Mouse (Mus musculus): ENCODE data around the gene Bco2. TPM values are rescaled to one million over a fixed set of nuclear protein-coding genes. Genes with fewer than 3 reads are reported as not detected.

The Bco2 gene
- polyA plus RNA-seq, 1 experiment from 2014 or later = 0.10 TPM

DNA sequence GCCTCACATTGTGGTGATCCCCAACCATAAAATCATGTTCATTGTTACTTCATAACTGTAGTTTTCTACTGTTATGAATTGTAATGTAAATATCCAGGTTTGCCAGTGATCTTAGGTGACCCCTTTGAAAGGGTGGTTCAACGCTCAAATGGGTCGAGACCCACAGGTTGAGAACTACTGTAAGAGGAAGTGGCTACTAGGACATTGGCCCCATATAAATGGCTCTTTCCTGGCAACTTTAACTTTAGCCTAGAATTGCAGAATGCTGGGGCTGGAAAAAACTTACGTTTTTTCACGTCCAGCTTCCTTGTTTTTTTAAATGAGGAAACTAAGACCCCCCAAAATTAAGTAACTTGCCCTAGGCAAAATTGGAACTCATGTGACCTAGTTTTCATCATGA, 12.4 kb upstream of the Bco2 start:
- Histone ChIP-seq H3K9ac (ENCODE audit: low read depth, low read length) (no peak overlapping the region), H3K4me3 (ENCODE audit: low read depth, low read length) (no peak overlapping the region), H3K36me3 (ENCODE audit: control insufficient read depth, insufficient read depth, low read length) (no peaks in the 10 kb centered on the region), H3K4me2 (no peak overlapping the region), H3K27ac (ENCODE audit: low read depth, low read length) (no peak overlapping the region), H3K9me3 (replicated peaks; ENCODE audit: control insufficient read depth, low read length) (no peaks in the 10 kb centered on the region), H3K4me1 (ENCODE audit: control insufficient read depth, insufficient read depth, low read length) (no peaks in the 10 kb centered on the region), H3K27me3 (ENCODE audit: control insufficient read depth, insufficient read depth, low read length) (no peaks in the 10 kb centered on the region)
- ATAC-seq (replicated peaks; ENCODE audit: insufficient number of reproducible peaks, low FRiP score, low TSS enrichment) = no peak
- 77% methylated on average over 4 of the region's 4 CpGs for WGBS (ENCODE audit: insufficient replicate concordance)

DNA sequence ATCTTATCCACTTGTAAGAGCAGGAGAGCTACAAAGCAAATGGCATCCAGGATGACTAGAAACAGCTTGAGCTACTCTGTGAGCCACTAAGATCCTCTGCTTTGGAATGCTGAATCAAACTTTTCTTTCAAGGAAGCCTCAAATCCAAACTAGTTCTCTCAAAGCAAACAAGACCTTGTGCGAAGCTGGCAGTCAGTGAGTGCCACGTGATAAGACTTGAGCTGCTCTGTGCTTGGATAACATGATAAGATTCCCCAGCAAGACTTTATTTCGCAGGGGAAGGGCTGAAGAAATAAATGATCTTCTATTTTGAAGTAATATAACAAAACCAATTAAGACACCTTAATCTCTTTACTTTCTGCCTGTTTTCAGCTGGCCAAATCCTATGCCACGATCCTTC, 11.0 kb upstream of the Bco2 start:
- no peaks in the 10 kb centered on the region for H3K9me3 ChIP-seq (replicated peaks; ENCODE audit: control insufficient read depth, low read length)
- no peak for ATAC-seq (replicated peaks; ENCODE audit: insufficient number of reproducible peaks, low FRiP score, low TSS enrichment)
- no peak overlapping the region for H3K4me2 ChIP-seq
- H3K36me3 ChIP-seq (ENCODE audit: control insufficient read depth, insufficient read depth, low read length) = no peaks in the 10 kb centered on the region
- H3K27ac ChIP-seq (ENCODE audit: low read depth, low read length) = no peak overlapping the region
- H3K9ac ChIP-seq (ENCODE audit: low read depth, low read length) = no peak overlapping the region
- no peak overlapping the region for H3K4me3 ChIP-seq (ENCODE audit: low read depth, low read length)
- 30% methylated on average over 4 of the region's 4 CpGs for WGBS (ENCODE audit: insufficient replicate concordance)
- no peaks in the 10 kb centered on the region for H3K27me3 ChIP-seq (ENCODE audit: control insufficient read depth, insufficient read depth, low read length)
- H3K4me1 ChIP-seq (ENCODE audit: control insufficient read depth, insufficient read depth, low read length) = no peaks in the 10 kb centered on the region

DNA sequence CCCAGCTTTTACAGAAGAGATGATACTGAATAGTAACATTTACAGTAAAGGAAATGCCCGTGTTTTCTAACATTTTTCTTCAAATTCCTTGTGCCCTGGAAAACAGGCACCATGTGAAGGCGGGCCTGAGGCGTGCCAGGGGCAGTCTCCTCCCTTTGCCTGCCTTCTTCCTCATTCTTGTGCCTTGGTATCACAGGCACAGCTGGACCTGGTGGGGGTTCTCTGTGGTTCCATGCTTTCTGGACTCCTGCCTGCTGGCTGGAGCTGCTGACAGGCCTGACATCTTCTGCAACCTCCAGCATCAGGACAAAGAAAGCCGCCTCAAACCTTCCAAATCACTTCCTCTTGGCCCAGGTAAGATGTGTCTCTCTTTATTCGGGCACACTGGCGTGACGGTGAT, 10.2 kb upstream of the Bco2 start:
- Histone ChIP-seq H3K27ac (ENCODE audit: low read depth, low read length) (no peak overlapping the region), H3K9ac (ENCODE audit: low read depth, low read length) (no peak overlapping the region), H3K36me3 (ENCODE audit: control insufficient read depth, insufficient read depth, low read length) (no peaks in the 10 kb centered on the region), H3K27me3 (ENCODE audit: control insufficient read depth, insufficient read depth, low read length) (no peaks in the 10 kb centered on the region), H3K4me3 (ENCODE audit: low read depth, low read length) (no peak overlapping the region), H3K9me3 (replicated peaks; ENCODE audit: control insufficient read depth, low read length) (no peaks in the 10 kb centered on the region), H3K4me1 (ENCODE audit: control insufficient read depth, insufficient read depth, low read length) (no peaks in the 10 kb centered on the region), H3K4me2 (no peak overlapping the region)
- 74% methylated on average over 7 of the region's 7 CpGs for WGBS (ENCODE audit: insufficient replicate concordance)
- ATAC-seq (replicated peaks; ENCODE audit: insufficient number of reproducible peaks, low FRiP score, low TSS enrichment) = no peak

DNA sequence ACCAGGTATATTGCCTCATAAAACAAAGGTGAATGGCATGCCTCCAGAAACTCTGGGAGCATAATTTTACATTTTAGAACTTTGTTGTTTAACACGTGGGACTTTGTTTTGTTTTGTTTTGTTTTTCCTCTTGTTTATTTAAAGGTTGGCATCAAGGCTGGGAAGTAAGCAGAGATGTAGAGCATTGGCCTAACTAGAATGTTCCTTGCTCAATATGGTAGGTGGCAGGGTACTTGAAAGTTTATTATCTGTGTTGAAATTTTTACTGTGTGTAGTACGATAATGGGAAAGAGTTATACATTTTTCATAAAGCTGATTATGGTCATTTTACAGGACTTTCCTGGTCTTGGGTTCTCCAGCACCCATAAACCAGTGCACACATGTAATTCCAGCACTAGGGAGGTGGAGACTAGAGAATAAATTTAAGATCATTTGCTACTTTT, 7.0 kb upstream of the Bco2 start:
- no peak overlapping the region for H3K27ac ChIP-seq (ENCODE audit: low read depth, low read length)
- no peaks in the 10 kb centered on the region for H3K9me3 ChIP-seq (replicated peaks; ENCODE audit: control insufficient read depth, low read length)
- H3K36me3 ChIP-seq (ENCODE audit: control insufficient read depth, insufficient read depth, low read length) = no peaks in the 10 kb centered on the region
- 73% methylated on average over 2 of the region's 2 CpGs for WGBS (ENCODE audit: insufficient replicate concordance)
- H3K4me2 ChIP-seq = no peak overlapping the region
- ATAC-seq (replicated peaks; ENCODE audit: insufficient number of reproducible peaks, low FRiP score, low TSS enrichment) = no peak
- H3K9ac ChIP-seq (ENCODE audit: low read depth, low read length) = no peak overlapping the region
- H3K4me1 ChIP-seq (ENCODE audit: control insufficient read depth, insufficient read depth, low read length) = no peaks in the 10 kb centered on the region
- H3K4me3 ChIP-seq (ENCODE audit: low read depth, low read length) = no peak overlapping the region
- no peaks in the 10 kb centered on the region; the same call in 1 of the 2 replicates for H3K27me3 ChIP-seq (ENCODE audit: control insufficient read depth, insufficient read depth, low read length)

DNA sequence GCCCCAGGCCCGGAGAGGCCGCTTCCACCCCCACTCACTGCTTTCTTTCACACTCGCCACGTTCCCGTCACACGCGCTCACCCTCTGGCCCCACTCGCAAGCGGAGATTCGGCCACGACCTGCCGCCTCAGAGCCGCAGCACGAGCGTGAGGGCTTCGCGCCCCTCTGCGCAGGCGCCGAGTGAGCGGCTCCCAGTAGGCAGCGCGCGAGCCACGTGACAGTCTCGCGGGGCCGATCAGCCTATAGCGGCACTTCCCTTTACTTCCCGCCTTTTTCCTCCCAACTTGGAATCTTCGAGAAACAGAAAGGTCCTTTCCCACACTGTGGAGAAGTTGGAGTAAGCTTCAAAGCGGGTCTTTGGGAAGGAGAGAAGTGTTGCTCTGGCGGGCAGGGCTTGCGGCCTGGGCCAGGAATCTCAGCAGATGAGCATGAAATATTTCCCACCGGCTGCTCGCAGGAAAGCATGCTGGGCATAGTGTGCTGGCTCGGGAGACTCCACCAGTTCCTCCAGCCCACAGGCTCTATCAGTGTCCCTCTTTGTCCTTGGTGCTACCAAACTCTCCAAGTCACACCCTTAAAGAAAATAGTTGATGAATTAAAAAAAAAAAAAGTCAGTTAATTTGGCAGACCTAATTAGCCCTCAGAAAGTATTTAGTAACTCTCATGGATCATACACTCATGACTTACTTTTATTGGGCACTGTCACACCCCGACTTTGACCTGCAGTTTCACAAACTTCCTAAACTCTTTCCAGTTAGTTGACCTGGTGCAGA, 6.3 kb upstream of the Bco2 start, which contains the start of gene Tex12:
Gene Tex12, minus strand, starts transcription at position 181 of the 773 bp plus-strand sequence.
- no peak for ATAC-seq (replicated peaks; ENCODE audit: insufficient number of reproducible peaks, low FRiP score, low TSS enrichment)
- H3K9ac ChIP-seq (ENCODE audit: low read depth, low read length) = no peak within 1 kb of the TSS
- H3K9me3 ChIP-seq (replicated peaks; ENCODE audit: control insufficient read depth, low read length) = no peaks in the 10 kb centered on the region
- H3K27ac ChIP-seq (ENCODE audit: low read depth, low read length) = no peak within 1 kb of the TSS
- WGBS (ENCODE audit: insufficient replicate concordance) = 75% methylated on average over 38 of the region's 38 CpGs
- H3K4me3 ChIP-seq (ENCODE audit: low read depth, low read length) = no peak within 1 kb of the TSS
- H3K4me1 ChIP-seq (ENCODE audit: control insufficient read depth, insufficient read depth, low read length) = no peaks in the 10 kb centered on the region
- H3K36me3 ChIP-seq (ENCODE audit: control insufficient read depth, insufficient read depth, low read length) = no peaks in the 10 kb centered on the region
- H3K27me3 ChIP-seq (ENCODE audit: control insufficient read depth, insufficient read depth, low read length) = no peaks in the 10 kb centered on the region; the same call in 1 of the 2 replicates
- no peak within 1 kb of the TSS for H3K4me2 ChIP-seq

DNA sequence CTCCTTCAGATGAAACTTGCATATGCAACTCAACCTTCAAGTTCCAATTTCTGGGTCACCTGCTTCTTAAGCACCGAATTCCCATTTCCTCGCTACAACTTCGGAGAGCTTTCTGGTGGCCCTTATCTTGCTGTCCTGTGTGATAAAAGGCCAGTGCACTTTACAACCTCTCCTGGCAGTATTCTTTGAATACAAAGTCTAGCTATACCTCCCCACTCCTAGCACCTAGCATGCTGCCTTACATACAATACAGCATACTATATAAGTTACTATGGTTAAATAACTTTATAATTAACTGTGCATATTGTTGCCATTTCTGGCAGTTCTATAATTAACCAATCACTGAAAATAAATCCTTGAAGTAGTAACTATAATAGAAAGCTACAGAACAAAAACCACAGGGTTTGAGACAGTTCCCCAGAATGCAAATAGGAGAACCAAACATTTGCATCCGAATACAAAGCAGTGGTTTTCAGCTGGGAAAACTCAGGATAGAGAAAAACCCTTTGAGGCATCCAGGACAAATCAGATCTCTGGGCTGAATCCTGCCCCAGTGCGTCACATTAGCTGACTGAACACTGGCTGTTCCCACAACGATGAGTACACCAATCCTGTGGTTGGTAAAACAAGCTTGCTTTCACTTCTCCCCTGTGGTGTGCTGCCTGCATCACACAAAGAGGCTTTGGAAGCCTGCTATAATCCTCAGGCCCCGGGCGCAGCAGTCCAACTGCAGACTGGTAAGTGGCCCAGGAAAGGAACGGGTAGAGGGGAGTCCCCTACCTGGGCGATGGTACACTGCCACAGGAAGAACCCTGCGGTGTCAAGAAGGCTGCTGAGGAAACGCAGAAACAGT, 514 bp downstream of the Bco2 start, which contains the start of gene Il18:
Gene Il18, plus strand, starts transcription at position 587 of the 853 bp plus-strand sequence.
- no peak within 1 kb of the TSS for H3K9ac ChIP-seq (ENCODE audit: low read depth, low read length)
- 24% methylated on average over 12 of the region's 12 CpGs for WGBS (ENCODE audit: insufficient replicate concordance)
- H3K27ac ChIP-seq (ENCODE audit: low read depth, low read length) = no peak within 1 kb of the TSS; the same call in 1 of the 2 replicates
- H3K27me3 ChIP-seq (ENCODE audit: control insufficient read depth, insufficient read depth, low read length) = no peaks in the 10 kb centered on the region; the same call in 1 of the 2 replicates
- no peaks in the 10 kb centered on the region for H3K9me3 ChIP-seq (replicated peaks; ENCODE audit: control insufficient read depth, low read length)
- peak within 1 kb of the TSS; percentile 42 for H3K4me2 ChIP-seq
- H3K4me1 ChIP-seq (ENCODE audit: control insufficient read depth, insufficient read depth, low read length) = no peaks in the 10 kb centered on the region
- no peak for ATAC-seq (replicated peaks; ENCODE audit: insufficient number of reproducible peaks, low FRiP score, low TSS enrichment)
- no peaks in the 10 kb centered on the region for H3K36me3 ChIP-seq (ENCODE audit: control insufficient read depth, insufficient read depth, low read length)
- no peak within 1 kb of the TSS for H3K4me3 ChIP-seq (ENCODE audit: low read depth, low read length)

DNA sequence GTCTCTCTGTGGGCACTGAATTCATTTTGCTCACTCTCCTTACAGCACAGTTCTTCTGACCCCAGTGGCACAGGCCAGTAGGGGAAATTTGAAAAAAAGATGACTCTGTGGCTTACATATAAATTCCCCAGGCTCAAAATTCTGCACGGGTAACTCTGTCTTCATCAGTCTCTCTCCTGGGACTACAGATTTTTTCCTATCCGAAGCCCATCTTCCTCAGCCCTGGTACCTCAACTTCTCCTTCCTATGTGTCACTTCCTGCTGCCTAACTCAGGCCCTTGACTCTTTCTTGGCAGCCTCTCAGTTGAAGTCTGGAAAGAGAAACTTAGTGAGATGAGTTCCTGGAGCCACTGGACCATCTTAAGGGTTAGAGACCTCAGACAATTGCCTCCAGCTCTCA, 1.4 kb downstream of the Bco2 start:
- WGBS (ENCODE audit: insufficient replicate concordance) = 60% methylated on average over 2 of the region's 2 CpGs
- no peak for ATAC-seq (replicated peaks; ENCODE audit: insufficient number of reproducible peaks, low FRiP score, low TSS enrichment)
- Histone ChIP-seq H3K27ac (ENCODE audit: low read depth, low read length) (no peak overlapping the region), H3K4me2 (no peak overlapping the region), H3K36me3 (ENCODE audit: control insufficient read depth, insufficient read depth, low read length) (no peaks in the 10 kb centered on the region), H3K9ac (ENCODE audit: low read depth, low read length) (no peak overlapping the region), H3K27me3 (ENCODE audit: control insufficient read depth, insufficient read depth, low read length) (no peaks in the 10 kb centered on the region), H3K4me1 (ENCODE audit: control insufficient read depth, insufficient read depth, low read length) (no peaks in the 10 kb centered on the region), H3K9me3 (replicated peaks; ENCODE audit: control insufficient read depth, low read length) (no peaks in the 10 kb centered on the region), H3K4me3 (ENCODE audit: low read depth, low read length) (no peak overlapping the region)

DNA sequence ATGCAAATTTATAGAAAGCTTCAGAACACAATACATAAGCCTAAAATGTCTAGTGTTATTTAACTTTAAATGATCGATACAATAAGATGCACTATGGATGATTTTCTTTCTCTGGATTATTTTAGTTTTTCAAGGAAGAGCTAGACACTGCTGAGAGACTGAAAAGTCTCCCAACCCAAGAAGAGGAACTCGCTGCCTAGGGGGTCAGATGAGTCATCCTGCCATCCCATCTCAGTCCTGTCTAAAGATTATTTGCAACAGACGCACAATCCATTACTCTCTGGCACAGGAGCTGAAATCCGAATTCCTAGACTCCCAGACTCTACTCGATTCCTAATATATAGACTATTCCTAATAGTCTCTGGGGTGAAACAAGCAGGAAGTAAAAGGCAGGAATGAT, 2.8 kb downstream of the Bco2 start:
- H3K36me3 ChIP-seq (ENCODE audit: control insufficient read depth, insufficient read depth, low read length) = no peaks in the 10 kb centered on the region
- WGBS (ENCODE audit: insufficient replicate concordance) = 55% methylated on average over 5 of the region's 5 CpGs

More for the DNA sequence above, 2.8 kb downstream of the Bco2 start:
- no peak for ATAC-seq (replicated peaks; ENCODE audit: insufficient number of reproducible peaks, low FRiP score, low TSS enrichment)
- Histone ChIP-seq H3K27me3 (ENCODE audit: control insufficient read depth, insufficient read depth, low read length) (no peaks in the 10 kb centered on the region), H3K4me3 (ENCODE audit: low read depth, low read length) (no peak overlapping the region), H3K4me1 (ENCODE audit: control insufficient read depth, insufficient read depth, low read length) (peaks cover 3% of the 10 kb centered on the region; the same call in 1 of the 2 replicates), H3K9me3 (replicated peaks; ENCODE audit: control insufficient read depth, low read length) (no peaks in the 10 kb centered on the region), H3K4me2 (no peak overlapping the region), H3K27ac (ENCODE audit: low read depth, low read length) (no peak overlapping the region), H3K9ac (ENCODE audit: low read depth, low read length) (no peak overlapping the region)

Measured in heart, embryonic 11.5 days (tissue).